Mouse (Mus musculus) ES-Bruce4 (cell line): ENCODE data around the gene Trcg1. TPM values are rescaled to one million over a fixed set of nuclear protein-coding genes. Genes with fewer than 3 reads are reported as not detected.

ENCODE experiments used
- H3K27ac ChIP-seq: 2 replicates; pipeline ENCODE4 v1.5.1; 2012; ENCODE audit warnings: low read length, inconsistent platforms; ENCODE audit not compliant: insufficient read depth
- H3K27me3 ChIP-seq: 2 replicates; pipeline ENCODE4 v1.6.1; 2012; ENCODE audit warnings: mild to moderate bottlenecking, low read length, inconsistent platforms; ENCODE audit not compliant: control insufficient read depth, poor library complexity, insufficient read depth, severe bottlenecking
- H3K36me3 ChIP-seq: 2 replicates; pipeline ENCODE4 v1.6.1; 2012; ENCODE audit warnings: inconsistent platforms, mild to moderate bottlenecking, low read length, moderate library complexity; ENCODE audit not compliant: control insufficient read depth, poor library complexity, insufficient read depth, severe bottlenecking
- H3K4me1 ChIP-seq: one replicate; pipeline ENCODE4 v1.8.1; 2011; ENCODE audit warnings: low read length; ENCODE audit not compliant: control insufficient read depth, insufficient read depth
- H3K4me3 ChIP-seq: 2 replicates; pipeline ENCODE4 v1.5.1; 2011; ENCODE audit warnings: low read depth, mild to moderate bottlenecking, low read length
- H3K9ac ChIP-seq: 2 replicates; pipeline ENCODE4 v1.6.1; 2012; ENCODE audit warnings: low read depth, mild to moderate bottlenecking, inconsistent platforms; ENCODE audit not compliant: poor library complexity, severe bottlenecking
- H3K9me3 ChIP-seq: replicated peaks from 2 replicates; pipeline ENCODE4 v1.6.1; 2012; ENCODE audit warnings: mild to moderate bottlenecking, low read length, inconsistent platforms; ENCODE audit not compliant: control insufficient read depth, poor library complexity, insufficient read depth, severe bottlenecking
- CTCF ChIP-seq: IDR thresholded peaks from one replicate; pipeline ENCODE4 v1.8.1; 2011; ENCODE audit warnings: low read depth, low read length
- EP300 ChIP-seq: IDR thresholded peaks from 2 replicates; pipeline ENCODE4 v1.6.1; 2011; ENCODE audit warnings: low read depth, low read length; ENCODE audit not compliant: insufficient read depth
- POLR2A ChIP-seq: IDR thresholded peaks from one replicate; pipeline ENCODE4 v1.8.1; 2011; ENCODE audit warnings: low read length; ENCODE audit not compliant: insufficient read depth
- polyA plus RNA-seq: library from polyadenylated mRNA; stranded (reverse); fragments of >200 nt; gene quantifications from 2 replicates; pipeline ENCODE4 v1.2.4, GENCODE M21; 2011; ENCODE audit warnings: low read depth; ENCODE audit not compliant: missing spikeins, insufficient read depth, insufficient read length

Trcg1 gene
- polyA plus RNA-seq, 1 experiment = not detected

DNA sequence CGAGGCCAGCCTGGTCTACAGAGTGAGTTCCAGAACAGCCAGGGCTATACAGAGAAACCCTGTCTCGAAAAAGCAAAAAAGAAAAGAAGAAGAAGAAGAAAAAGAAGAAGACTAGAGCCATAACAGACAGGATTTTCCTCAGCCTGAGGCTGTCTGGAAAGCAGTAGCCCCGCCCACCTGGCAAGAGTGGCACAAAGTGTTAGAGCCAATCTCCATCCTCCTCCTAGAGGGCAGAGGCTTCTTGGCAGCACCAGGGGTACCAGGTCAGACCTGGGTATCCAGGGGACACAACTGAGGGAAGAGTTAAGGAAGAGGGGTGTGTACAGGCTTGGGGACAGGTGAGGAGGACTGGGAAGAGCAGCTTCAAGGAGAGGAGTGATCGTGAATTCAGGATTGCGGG, 1.3 kb downstream of the Trcg1 start:
- TF ChIP-seq POLR2A = no peak
- TF ChIP-seq CTCF = no peak
- no peak for TF ChIP-seq EP300
- Histone ChIP-seq H3K36me3 (no peaks in the 10 kb centered on the region), H3K9me3 (no peaks in the 10 kb centered on the region), H3K4me3 (no peak overlapping the region), H3K4me1 (no peaks in the 10 kb centered on the region), H3K27me3 (no peaks in the 10 kb centered on the region), H3K9ac (no peak overlapping the region), H3K27ac (no peak overlapping the region)

DNA sequence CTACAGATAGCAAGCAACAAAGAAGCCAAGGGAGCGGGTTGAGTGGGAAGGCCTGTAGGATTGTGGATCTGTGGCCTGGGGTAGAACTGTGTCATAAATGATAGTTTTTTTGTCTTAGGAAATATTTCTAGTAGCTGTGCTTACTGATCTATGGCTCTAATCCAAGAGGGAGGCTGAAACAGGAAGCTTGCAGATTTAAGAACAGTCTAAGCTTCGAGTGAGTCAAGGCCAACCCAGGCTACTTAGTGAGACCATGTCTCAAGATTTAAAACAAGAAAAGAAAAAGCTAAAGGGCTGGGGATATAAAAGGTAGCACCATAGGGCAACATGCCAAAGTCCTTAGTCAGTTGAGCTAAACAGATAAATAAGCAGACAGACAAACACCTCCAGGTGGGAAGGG, 1.9 kb downstream of the Trcg1 start:
- Histone ChIP-seq H3K4me1 (no peaks in the 10 kb centered on the region), H3K9me3 (no peaks in the 10 kb centered on the region), H3K27ac (no peak overlapping the region), H3K9ac (no peak overlapping the region), H3K4me3 (no peak overlapping the region), H3K27me3 (no peaks in the 10 kb centered on the region), H3K36me3 (no peaks in the 10 kb centered on the region)
- TF ChIP-seq EP300 (no peak), CTCF (no peak), POLR2A (no peak)

DNA sequence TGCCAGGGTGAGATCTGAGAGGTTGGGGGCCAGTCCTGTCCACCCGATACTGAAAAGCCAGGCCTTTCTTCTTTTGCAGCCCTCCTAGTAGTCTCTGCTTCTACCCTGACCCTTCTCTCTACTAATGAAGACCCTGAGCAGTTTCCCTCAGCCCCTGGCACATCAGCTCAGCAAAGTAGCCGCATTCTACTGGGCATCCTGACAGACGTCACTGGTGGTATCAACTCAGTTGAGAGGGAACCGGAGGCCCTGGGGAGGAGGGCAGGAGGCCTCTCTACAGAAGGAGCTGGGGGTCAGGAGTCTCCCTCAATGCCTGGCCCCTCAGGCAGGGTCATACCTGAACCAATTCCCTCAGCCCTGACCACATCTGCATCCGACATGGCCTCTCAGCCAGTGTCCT, 4.8 kb downstream of the Trcg1 start:
- no peak overlapping the region for H3K9ac ChIP-seq
- TF ChIP-seq CTCF (no peak), EP300 (no peak), POLR2A (no peak)
- no peak overlapping the region for H3K4me3 ChIP-seq
- H3K9me3 ChIP-seq = no peaks in the 10 kb centered on the region
- no peak overlapping the region for H3K27ac ChIP-seq
- H3K4me1 ChIP-seq = peaks cover 1% of the 10 kb centered on the region
- H3K36me3 ChIP-seq = no peaks in the 10 kb centered on the region
- H3K27me3 ChIP-seq = no peaks in the 10 kb centered on the region

DNA sequence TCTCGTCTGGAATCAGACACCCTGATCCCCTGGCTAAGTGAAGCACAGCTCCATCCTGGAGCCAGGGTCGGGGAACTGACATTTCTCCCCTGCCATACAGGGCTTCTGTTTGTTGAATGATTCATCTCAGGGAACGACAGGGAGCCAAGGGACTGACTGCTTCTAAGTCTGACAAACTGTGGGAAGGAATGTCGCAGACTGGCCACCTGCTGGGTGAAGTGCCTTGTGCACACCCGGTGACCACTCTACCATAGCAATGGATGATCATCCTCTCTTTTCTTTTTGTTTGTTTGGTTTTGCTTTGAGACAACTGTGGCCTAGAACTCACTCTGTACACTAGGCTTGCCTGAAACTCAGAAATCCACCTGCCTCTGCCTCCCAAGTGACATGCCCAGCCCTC, 6.6 kb downstream of the Trcg1 start:
- no peaks in the 10 kb centered on the region for H3K27me3 ChIP-seq
- H3K36me3 ChIP-seq = no peaks in the 10 kb centered on the region
- H3K4me3 ChIP-seq = no peak overlapping the region
- no peak for TF ChIP-seq CTCF
- H3K9ac ChIP-seq = no peak overlapping the region
- peaks cover 8% of the 10 kb centered on the region for H3K4me1 ChIP-seq
- H3K9me3 ChIP-seq = no peaks in the 10 kb centered on the region
- H3K27ac ChIP-seq = no peak overlapping the region

DNA sequence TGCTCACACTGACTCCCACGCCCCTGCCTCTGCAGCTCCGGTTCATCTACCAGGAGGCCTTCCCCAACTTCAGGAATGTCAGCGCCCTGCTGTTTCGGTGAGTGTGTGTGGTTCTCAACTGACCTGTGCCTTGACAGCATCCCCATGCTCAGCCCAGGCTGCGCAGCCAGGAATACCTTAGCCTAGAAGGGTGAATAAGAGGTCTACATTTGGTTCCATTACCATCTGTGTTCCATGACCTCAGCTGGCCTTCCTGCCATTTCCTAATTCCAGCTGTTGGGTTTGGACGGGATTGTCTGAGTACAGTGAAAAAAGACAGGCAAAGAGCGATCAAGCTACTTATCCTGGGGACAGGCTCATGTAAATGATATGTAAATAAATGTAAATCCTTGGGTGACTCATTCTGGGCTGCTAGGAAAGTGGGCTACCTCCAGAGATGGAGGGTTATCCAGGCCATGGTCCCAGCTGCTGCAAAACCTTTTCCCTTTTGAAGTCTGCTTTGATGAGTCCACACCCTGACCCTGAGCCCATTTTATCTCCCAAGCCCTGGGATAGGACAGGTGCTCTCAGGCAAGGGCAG, 7.8 kb downstream of the Trcg1 start:
- Histone ChIP-seq H3K36me3 (no peaks in the 10 kb centered on the region), H3K4me1 (peaks cover 9% of the 10 kb centered on the region), H3K27me3 (no peaks in the 10 kb centered on the region), H3K9me3 (no peaks in the 10 kb centered on the region), H3K27ac (no peak overlapping the region), H3K9ac (no peak overlapping the region), H3K4me3 (no peak overlapping the region)
- TF ChIP-seq CTCF = no peak
- no peak for TF ChIP-seq POLR2A
- TF ChIP-seq EP300 = peak; percentile 63; the same call in 1 of the 2 replicates

DNA sequence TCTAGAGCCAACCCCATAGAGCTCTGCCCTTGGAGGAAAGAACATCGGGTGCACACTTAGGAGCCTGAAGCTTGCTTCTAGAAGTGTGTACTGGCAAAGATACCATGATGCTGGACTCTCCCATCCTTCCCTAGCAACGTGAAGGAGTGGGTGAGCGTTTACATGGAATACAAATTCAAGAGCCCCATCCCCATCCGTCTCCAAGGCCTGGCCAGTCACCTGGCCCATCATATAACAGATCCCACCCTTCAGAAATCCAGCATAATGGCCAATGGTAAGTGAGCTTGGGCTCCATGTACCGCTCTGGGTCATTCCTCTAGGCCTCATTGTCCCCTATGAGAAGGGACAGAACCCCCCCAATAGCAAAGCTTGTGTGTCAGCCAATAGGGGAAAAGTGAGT, 10.1 kb downstream of the Trcg1 start:
- Histone ChIP-seq H3K27ac (no peak overlapping the region), H3K9ac (no peak overlapping the region), H3K4me1 (peaks cover 9% of the 10 kb centered on the region), H3K27me3 (no peaks in the 10 kb centered on the region), H3K36me3 (no peaks in the 10 kb centered on the region), H3K4me3 (no peak overlapping the region), H3K9me3 (no peaks in the 10 kb centered on the region)
- TF ChIP-seq POLR2A (no peak), EP300 (no peak), CTCF (no peak)
